Mouse (Mus musculus): Measurements from ENCODE around the gene Prph. TPM values are rescaled to one million over a fixed set of nuclear protein-coding genes. Genes with fewer than 3 reads are reported as not detected.
"Not testable (repeated sequence)": the region's sequence is repeated elsewhere in the genome, so short reads cannot be mapped to it uniquely, and the experiment has no call there.

The Prph gene
- total RNA-seq, 1 experiment from 2014 or later, result 2.2 TPM

GRCm38 (mm10) chr15:99076011-99076410, 21.0 kb downstream of the Prph start:
- DNase-seq, result not testable (repeated sequence)

- no peak for DNase-seq
Measured at GRCm38 (mm10) chr15:99078181-99078910, 23.4 kb downstream of the Prph start.

- no peak for DNase-seq
Measured at GRCm38 (mm10) chr15:99079804-99080203, 24.8 kb downstream of the Prph start.

- DNase-seq, result no peak
Measured at GRCm38 (mm10) chr15:99082322-99082721, 27.3 kb downstream of the Prph start.

- no peak for DNase-seq
Measured at GRCm38 (mm10) chr15:99082840-99083239, 27.9 kb downstream of the Prph start.

- peak; percentile 44 for DNase-seq
Measured at GRCm38 (mm10) chr15:99083258-99083657, 28.3 kb downstream of the Prph start.

- DNase-seq, result no peak
Measured at GRCm38 (mm10) chr15:99083867-99084557, 29.0 kb downstream of the Prph start.

GRCm38 (mm10) chr15:99084618-99085017, 29.6 kb downstream of the Prph start:
- no peak for DNase-seq

GRCm38 (mm10) chr15:99085997-99086396, 31.0 kb downstream of the Prph start:
- DNase-seq, result no peak

- peak; percentile 32 for DNase-seq
Measured at GRCm38 (mm10) chr15:99087253-99088075, 32.5 kb downstream of the Prph start, which contains the start of gene C1ql4. Gene C1ql4, minus strand, starts transcription at chr15:99087817.

- DNase-seq, result peak; percentile 84
Measured at GRCm38 (mm10) chr15:99088292-99088691, 33.3 kb downstream of the Prph start.

- DNase-seq, result no peak
Measured at GRCm38 (mm10) chr15:99089069-99089468, 34.1 kb downstream of the Prph start.

GRCm38 (mm10) chr15:99092870-99093269, 37.9 kb downstream of the Prph start, which contains the start of gene Dnajc22:
Gene Dnajc22, plus strand, starts transcription at chr15:99093170.
- DNase-seq, result no peak

- DNase-seq, result no peak
Measured at GRCm38 (mm10) chr15:99093291-99094258, 38.6 kb downstream of the Prph start.

GRCm38 (mm10) chr15:99094631-99095270, 39.8 kb downstream of the Prph start:
- no peak for DNase-seq

- DNase-seq, result no peak
Measured at GRCm38 (mm10) chr15:99095356-99095755, 40.4 kb downstream of the Prph start.

- no peak for DNase-seq
Measured at GRCm38 (mm10) chr15:99096061-99096793, 41.3 kb downstream of the Prph start.

- peak; percentile 40 for DNase-seq
Measured at GRCm38 (mm10) chr15:99096831-99097500, 42.0 kb downstream of the Prph start.

- DNase-seq, result peak; percentile 47
Measured at GRCm38 (mm10) chr15:99097840-99098492, 43.0 kb downstream of the Prph start.

Data from adrenal gland, postnatal 25 days (tissue).